Mouse (Mus musculus): ENCODE results near the gene Gstp2. TPM values are rescaled to one million over a fixed set of nuclear protein-coding genes. Genes with fewer than 3 reads are reported as not detected.

Gstp2 gene
- polyA plus RNA-seq, 1 experiment from 2014 or later: 3.5 TPM

DNA sequence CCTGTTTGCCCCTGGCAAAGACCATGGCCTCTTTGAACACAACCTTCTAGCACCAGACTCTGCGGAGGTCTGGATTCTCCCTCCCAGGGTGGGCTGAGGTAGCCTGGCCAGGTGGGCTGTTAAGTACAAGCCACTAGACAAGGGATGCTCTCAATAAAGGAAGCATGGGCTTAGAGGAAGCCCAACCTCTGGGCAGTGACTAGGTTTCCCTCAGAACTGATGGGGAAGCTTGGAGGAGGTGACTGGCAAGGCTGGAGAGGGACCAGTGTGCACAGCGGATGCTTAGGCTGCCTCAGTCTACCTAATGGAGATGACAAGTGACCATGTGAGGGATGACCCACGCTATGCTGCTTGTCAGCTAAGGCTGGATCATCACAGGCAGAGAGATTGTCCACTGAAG, 53.9 kb downstream of the Gstp2 start:
- H3K27me3 ChIP-seq (ENCODE audit: control insufficient read depth, insufficient read depth, low read depth, low read length): no peaks in the 10 kb centered on the region
- H3K27ac ChIP-seq (ENCODE audit: low read length): no peak overlapping the region
- no peak overlapping the region for H3K4me2 ChIP-seq (ENCODE audit: low read depth, low read length)
- no peak for ATAC-seq (ENCODE audit: low read depth)
- no peaks in the 10 kb centered on the region for H3K9me3 ChIP-seq (ENCODE audit: control insufficient read depth, low read length)
- peaks cover 6% of the 10 kb centered on the region for H3K4me1 ChIP-seq (replicated peaks; ENCODE audit: control insufficient read depth, insufficient read depth, low read length)
- no peak overlapping the region for H3K4me3 ChIP-seq (ENCODE audit: low read length)
- no peaks in the 10 kb centered on the region; the same call in 1 of the 2 replicates for H3K36me3 ChIP-seq (ENCODE audit: control insufficient read depth, insufficient read depth, low read length)
- H3K9ac ChIP-seq (ENCODE audit: low read length): no peak overlapping the region
- 80% methylated on average over 3 of the region's 3 CpGs for WGBS

DNA sequence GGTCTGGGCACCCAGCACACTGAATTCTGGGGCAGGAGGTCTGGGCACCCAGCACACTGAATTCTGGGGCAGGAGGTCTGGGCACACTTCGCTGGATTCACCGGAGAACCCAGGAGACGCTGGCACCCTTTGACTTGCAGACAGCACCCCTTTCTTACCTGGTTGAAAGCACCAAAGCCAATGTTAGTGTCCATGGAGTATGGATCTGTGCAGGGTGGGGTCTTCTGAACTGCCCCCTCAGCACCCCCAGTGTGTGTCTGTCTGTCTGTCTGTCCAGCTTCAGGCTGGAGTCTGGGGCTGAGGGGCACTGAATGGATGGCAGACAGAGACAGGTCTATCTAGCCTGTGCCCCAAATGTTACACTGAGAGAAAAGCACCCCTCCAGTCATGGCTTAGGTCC, 54.3 kb downstream of the Gstp2 start:
- Histone ChIP-seq H3K4me2 (ENCODE audit: low read depth, low read length) (no peak overlapping the region), H3K4me1 (replicated peaks; ENCODE audit: control insufficient read depth, insufficient read depth, low read length) (peaks cover 10% of the 10 kb centered on the region), H3K27ac (ENCODE audit: low read length) (no peak overlapping the region), H3K9me3 (ENCODE audit: control insufficient read depth, low read length) (no peaks in the 10 kb centered on the region), H3K27me3 (ENCODE audit: control insufficient read depth, insufficient read depth, low read depth, low read length) (no peaks in the 10 kb centered on the region), H3K9ac (ENCODE audit: low read length) (no peak overlapping the region), H3K36me3 (ENCODE audit: control insufficient read depth, insufficient read depth, low read length) (no peaks in the 10 kb centered on the region; the same call in 1 of the 2 replicates), H3K4me3 (ENCODE audit: low read length) (no peak overlapping the region)
- no peak for ATAC-seq (ENCODE audit: low read depth)
- WGBS: 85% methylated on average over 3 of the region's 3 CpGs

DNA sequence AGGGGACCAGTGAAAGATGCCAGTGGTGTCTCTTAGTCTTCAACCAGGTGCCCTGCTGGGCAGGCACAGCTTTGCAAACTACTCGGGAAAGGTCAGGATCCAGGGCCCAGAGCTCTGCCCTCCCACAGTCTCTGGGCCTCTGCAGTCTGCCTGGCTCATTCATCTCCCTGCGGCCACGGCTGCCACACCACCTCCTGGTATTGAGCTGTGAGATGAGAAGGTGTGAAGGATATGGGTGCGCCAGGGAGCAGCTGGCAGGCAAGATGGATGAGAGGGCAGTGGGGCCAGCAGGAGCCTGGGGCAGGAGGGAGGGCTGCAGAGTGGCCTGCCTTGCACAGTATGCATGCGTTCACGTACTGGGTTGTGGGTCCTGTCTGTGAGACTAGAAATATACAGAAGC, 55.0 kb downstream of the Gstp2 start:
- Histone ChIP-seq H3K9me3 (ENCODE audit: control insufficient read depth, low read length) (no peaks in the 10 kb centered on the region), H3K4me1 (replicated peaks; ENCODE audit: control insufficient read depth, insufficient read depth, low read length) (peaks cover 14% of the 10 kb centered on the region), H3K27ac (ENCODE audit: low read length) (no peak overlapping the region), H3K9ac (ENCODE audit: low read length) (no peak overlapping the region; the same call in 1 of the 2 replicates), H3K4me3 (ENCODE audit: low read length) (no peak overlapping the region), H3K4me2 (ENCODE audit: low read depth, low read length) (no peak overlapping the region), H3K27me3 (ENCODE audit: control insufficient read depth, insufficient read depth, low read depth, low read length) (no peaks in the 10 kb centered on the region), H3K36me3 (ENCODE audit: control insufficient read depth, insufficient read depth, low read length) (no peaks in the 10 kb centered on the region; the same call in 1 of the 2 replicates)
- ATAC-seq (ENCODE audit: low read depth): no peak
- 26% methylated on average over 6 of the region's 6 CpGs for whole genome bisulfite sequencing

Other genes with a start within 250 kb of the Gstp2 start
- 56.8 and 60.0 TPM in 2 replicates for gene Chka, start 194.2 kb downstream of the Gstp2 start, polyA plus RNA-seq (2015; fragmentation: Nextera tagmentation; extraction: Ambion mirVana)
- 56.8 and 60.5 TPM in 2 replicates for gene Tcirg1, start 138.9 kb downstream of the Gstp2 start, polyA plus RNA-seq (2015; fragmentation: Nextera tagmentation; extraction: Ambion mirVana)
- 285 and 290 TPM in 2 replicates for gene Ndufs8, start 133.2 kb downstream of the Gstp2 start, polyA plus RNA-seq (2015; fragmentation: Nextera tagmentation; extraction: Ambion mirVana)
- gene Aldh3b1, start 116.2 kb downstream of the Gstp2 start, polyA plus RNA-seq (2015; fragmentation: Nextera tagmentation; extraction: Ambion mirVana): 5.4 and 5.9 TPM in 2 replicates
- 21.7 and 21.9 TPM in 2 replicates for gene Unc93b1, start 110.8 kb downstream of the Gstp2 start, polyA plus RNA-seq (2015; fragmentation: Nextera tagmentation; extraction: Ambion mirVana)
- 0.18 and 0.24 TPM in 2 replicates for gene Aldh3b3, start 87.4 kb downstream of the Gstp2 start, polyA plus RNA-seq (2015; fragmentation: Nextera tagmentation; extraction: Ambion mirVana)
- gene Aldh3b2, start 73.7 kb downstream of the Gstp2 start, polyA plus RNA-seq (2015; fragmentation: Nextera tagmentation; extraction: Ambion mirVana): 1.8 and 2.0 TPM in 2 replicates
- gene Acy3, start 59.5 kb downstream of the Gstp2 start, polyA plus RNA-seq (2015; fragmentation: Nextera tagmentation; extraction: Ambion mirVana): 11.9 and 13.3 TPM in 2 replicates
- gene Tbx10, start 53.3 kb downstream of the Gstp2 start, polyA plus RNA-seq (2015; fragmentation: Nextera tagmentation; extraction: Ambion mirVana): 0.11 TPM in 1 of 2 replicates, not detected in the other
- 21.8 and 22.0 TPM in 2 replicates for gene Nudt8, start 45.4 kb downstream of the Gstp2 start, polyA plus RNA-seq (2015; fragmentation: Nextera tagmentation; extraction: Ambion mirVana)
- gene Gm49405, start 45.4 kb downstream of the Gstp2 start, polyA plus RNA-seq (2015; fragmentation: Nextera tagmentation; extraction: Ambion mirVana): 2.4 and 2.5 TPM in 2 replicates
- gene Doc2g, start 42.7 kb downstream of the Gstp2 start, polyA plus RNA-seq (2015; fragmentation: Nextera tagmentation; extraction: Ambion mirVana): 3.8 and 3.9 TPM in 2 replicates
- gene Ndufv1, start 33.2 kb downstream of the Gstp2 start, polyA plus RNA-seq (2015; fragmentation: Nextera tagmentation; extraction: Ambion mirVana): 177 and 184 TPM in 2 replicates
- gene Gstp1, start 8.0 kb downstream of the Gstp2 start, polyA plus RNA-seq (2015; fragmentation: Nextera tagmentation; extraction: Ambion mirVana): 432 and 433 TPM in 2 replicates
- gene Gstp3, start 13.5 kb upstream of the Gstp2 start, polyA plus RNA-seq (2015; fragmentation: Nextera tagmentation; extraction: Ambion mirVana): 0.85 and 1.9 TPM in 2 replicates
- not detected in 2 replicates for gene Cabp2, start 35.6 kb upstream of the Gstp2 start, polyA plus RNA-seq (2015; fragmentation: Nextera tagmentation; extraction: Ambion mirVana)
- gene Cdk2ap2, start 51.2 kb upstream of the Gstp2 start, polyA plus RNA-seq (2015; fragmentation: Nextera tagmentation; extraction: Ambion mirVana): 111 and 128 TPM in 2 replicates
- 12.6 and 14.4 TPM in 2 replicates for gene Pitpnm1, start 54.0 kb upstream of the Gstp2 start, polyA plus RNA-seq (2015; fragmentation: Nextera tagmentation; extraction: Ambion mirVana)
- gene Aip, start 79.8 kb upstream of the Gstp2 start, polyA plus RNA-seq (2015; fragmentation: Nextera tagmentation; extraction: Ambion mirVana): 102 TPM in 2 replicates
- not detected in 2 replicates for gene Gpr152, start 93.8 kb upstream of the Gstp2 start, polyA plus RNA-seq (2015; fragmentation: Nextera tagmentation; extraction: Ambion mirVana)
- 0.16 TPM in 1 of 2 replicates, not detected in the other for gene Cabp4, start 98.0 kb upstream of the Gstp2 start, polyA plus RNA-seq (2015; fragmentation: Nextera tagmentation; extraction: Ambion mirVana)
- gene Coro1b, start 102.6 kb upstream of the Gstp2 start, polyA plus RNA-seq (2015; fragmentation: Nextera tagmentation; extraction: Ambion mirVana): 174 and 184 TPM in 2 replicates
- gene Ptprcap, start 107.6 kb upstream of the Gstp2 start, polyA plus RNA-seq (2015; fragmentation: Nextera tagmentation; extraction: Ambion mirVana): 4.6 and 14.2 TPM in 2 replicates
- 51.6 and 52.7 TPM in 2 replicates for gene Rps6kb2, start 117.3 kb upstream of the Gstp2 start, polyA plus RNA-seq (2015; fragmentation: Nextera tagmentation; extraction: Ambion mirVana)
- 2.5 and 3.2 TPM in 2 replicates for gene Carns1, start 129.5 kb upstream of the Gstp2 start, polyA plus RNA-seq (2015; fragmentation: Nextera tagmentation; extraction: Ambion mirVana)
- 4.0 and 7.0 TPM in 2 replicates for gene Tbc1d10c, start 145.3 kb upstream of the Gstp2 start, polyA plus RNA-seq (2015; fragmentation: Nextera tagmentation; extraction: Ambion mirVana)
- 911 and 931 TPM in 2 replicates for gene Ppp1ca, start 146.0 kb upstream of the Gstp2 start, polyA plus RNA-seq (2015; fragmentation: Nextera tagmentation; extraction: Ambion mirVana)
- 30.5 and 33.6 TPM in 2 replicates for gene Rad9a, start 155.6 kb upstream of the Gstp2 start, polyA plus RNA-seq (2015; fragmentation: Nextera tagmentation; extraction: Ambion mirVana)
- gene Clcf1, start 168.2 kb upstream of the Gstp2 start, polyA plus RNA-seq (2015; fragmentation: Nextera tagmentation; extraction: Ambion mirVana): 4.8 and 6.1 TPM in 2 replicates
- not detected in 2 replicates for gene AC109138.7, start 168.3 kb upstream of the Gstp2 start, polyA plus RNA-seq (2015; fragmentation: Nextera tagmentation; extraction: Ambion mirVana)
- gene Pold4, start 185.9 kb upstream of the Gstp2 start, polyA plus RNA-seq (2015; fragmentation: Nextera tagmentation; extraction: Ambion mirVana): 32.6 and 38.0 TPM in 2 replicates
- 20.0 and 21.5 TPM in 2 replicates for gene Ssh3, start 223.2 kb upstream of the Gstp2 start, polyA plus RNA-seq (2015; fragmentation: Nextera tagmentation; extraction: Ambion mirVana)
- gene Ankrd13d, start 237.1 kb upstream of the Gstp2 start, polyA plus RNA-seq (2015; fragmentation: Nextera tagmentation; extraction: Ambion mirVana): 3.5 and 5.2 TPM in 2 replicates